Mouse (Mus musculus): ENCODE data around the gene Selp. TPM values are rescaled to one million over a fixed set of nuclear protein-coding genes. Genes with fewer than 3 reads are reported as not detected.

Gene Selp
- total and polyA plus RNA-seq, 3 experiments: not detected

- Histone ChIP-seq H3K4me1 (ENCODE audit: control insufficient read depth in 1 of 2, insufficient read depth in 2 of 2, low read length in 2 of 2) (no peaks in the 10 kb centered on the region), H3K27me3 (ENCODE audit: control insufficient read depth in 1 of 2, insufficient read depth in 2 of 2, low read length in 2 of 2) (no peaks in the 10 kb centered on the region; a peak in 2 of 4 replicates), H3K9me3 (replicated peaks; ENCODE audit: insufficient read depth, low read length) (no peaks in the 10 kb centered on the region), H3K27ac (ENCODE audit: control insufficient read depth, low read depth, low read length) (no peak overlapping the region), H3K36me3 (ENCODE audit: control insufficient read depth in 1 of 2, insufficient read depth in 2 of 2, low read length in 2 of 2) (no peaks in the 10 kb centered on the region), H3K79me2 (ENCODE audit: control insufficient read depth, insufficient read depth, low read length, poor library complexity) (no peaks in the 10 kb centered on the region), H3K4me3 (ENCODE audit: control insufficient read depth in 1 of 2, insufficient read depth in 1 of 2, low read depth in 2 of 2, low read length in 2 of 2) (peak overlapping the region; percentile 20 to 38), H3K9ac (ENCODE audit: control insufficient read depth, low read depth, low read length, poor library complexity, severe bottlenecking) (peak overlapping the region; percentile 32)
- DNase-seq (ENCODE audit: low read depth, low spot score): peak; percentile 76
- TF ChIP-seq ETS1 (IDR thresholded peaks at IDR 0.05; ENCODE audit: low read depth, low read length) (no peak), RCOR1 (IDR thresholded peaks at IDR 0.05; ENCODE audit: low read depth, low read length) (no peak), E2F4 (IDR thresholded peaks at IDR 0.05; ENCODE audit: borderline replicate concordance, low read depth, low read length) (no peak), KAT2A (conservative IDR thresholded peaks at IDR 0.05; ENCODE audit: low read depth, low read length) (no peak), TAL1 (IDR thresholded peaks at IDR 0.05; ENCODE audit: low read length) (no peak), TCF12 (IDR thresholded peaks at IDR 0.05; ENCODE audit: low read depth, low read length) (no peak), MEF2A (IDR thresholded peaks at IDR 0.05; ENCODE audit: extremely low read depth, insufficient replicate concordance, low read depth, low read length, poor library complexity, severe bottlenecking) (no peak), POLR2AphosphoS5 (IDR thresholded peaks at IDR 0.05; ENCODE audit: borderline replicate concordance, low read depth, low read length) (no peak), ZC3H11A (IDR thresholded peaks at IDR 0.05; ENCODE audit: low read depth, low read length) (peak; percentile 58), SIN3A (IDR thresholded peaks at IDR 0.05; ENCODE audit: low read length) (0 out of 2 replicates have a peak, but pooled peaks have one; percentile 23), ZKSCAN1 (IDR thresholded peaks at IDR 0.05; ENCODE audit: low read depth, low read length) (no peak), MAZ (IDR thresholded peaks at IDR 0.05; ENCODE audit: low read depth, low read length) (no peak), MXI1 (IDR thresholded peaks at IDR 0.05; ENCODE audit: low read depth, low read length) (no peak), POLR2AphosphoS2 (IDR thresholded peaks at IDR 0.05; ENCODE audit: low read length) (no peak), GABPA (IDR thresholded peaks at IDR 0.05; ENCODE audit: low read depth, low read length) (no peak), CHD2 (IDR thresholded peaks at IDR 0.05; ENCODE audit: low read length) (no peak), MYB (IDR thresholded peaks at IDR 0.05; ENCODE audit: low read depth, low read length) (no peak), MYC (IDR thresholded peaks at IDR 0.05; ENCODE audit: low read depth, low read length) (no peak), ELF1 (IDR thresholded peaks at IDR 0.05; ENCODE audit: low read depth, low read length) (0 out of 2 replicates have a peak, but pooled peaks have one; percentile 32), USF1 (IDR thresholded peaks at IDR 0.05; ENCODE audit: low read depth, low read length) (no peak), MAFK (IDR thresholded peaks at IDR 0.05; ENCODE audit: borderline replicate concordance, low read depth, low read length) (no peak), USF2 (IDR thresholded peaks at IDR 0.05; ENCODE audit: borderline replicate concordance in 1 of 2, insufficient read depth in 1 of 2, low read depth in 1 of 2, low read length in 2 of 2) (no peak), UBTF (IDR thresholded peaks at IDR 0.05; ENCODE audit: borderline replicate concordance, insufficient read depth, low read depth, low read length) (no peak), ZMIZ1 (IDR thresholded peaks at IDR 0.05; ENCODE audit: low read depth, low read length) (no peak), MAX (IDR thresholded peaks at IDR 0.05; ENCODE audit: low read length) (no peak), SMC3 (IDR thresholded peaks at IDR 0.05; ENCODE audit: low read depth, low read length) (peak; percentile 74), CTCF (IDR thresholded peaks at IDR 0.05 in 2 of 3, conservative IDR thresholded peaks at IDR 0.05 in 1 of 3; ENCODE audit: control insufficient read depth in 1 of 3, insufficient read depth in 1 of 3, low read depth in 2 of 3, low read length in 3 of 3, poor library complexity in 1 of 3, severe bottlenecking in 1 of 3) (peak; percentile 28 to 84 (median 71); a peak in 5 of 6 replicates), BHLHE40 (IDR thresholded peaks at IDR 0.05; ENCODE audit: borderline replicate concordance, low read depth, low read length) (no peak), NELFE (IDR thresholded peaks at IDR 0.05; ENCODE audit: low read depth, low read length) (no peak), NRF1 (IDR thresholded peaks at IDR 0.05; ENCODE audit: insufficient read depth, low read depth, low read length, poor library complexity, severe bottlenecking) (no peak), RAD21 (IDR thresholded peaks at IDR 0.05; ENCODE audit: low read depth, low read length) (peak; percentile 80), HCFC1 (IDR thresholded peaks at IDR 0.05; ENCODE audit: low read depth, low read length) (no peak), GATA1 (IDR thresholded peaks at IDR 0.05; ENCODE audit: low read depth, low read length) (no peak), TBP (IDR thresholded peaks at IDR 0.05; ENCODE audit: low read depth, low read length) (no peak), CHD1 (IDR thresholded peaks at IDR 0.05; ENCODE audit: low read depth, low read length) (no peak), EP300 (IDR thresholded peaks at IDR 0.05; ENCODE audit: low read depth in 1 of 2, low read length in 2 of 2) (no peak)
Measured at GRCm38 (mm10) chr1:164184142-164184870, 69.2 kb downstream of the Selp start.

Data from MEL (cell line).